Mouse (Mus musculus) cortical plate, adult 2 months (tissue): ENCODE measurements around the gene 1700012A03Rik.

Source experiments
- CTCF ChIP-seq: fragments of 200-500 bp; IDR thresholded peaks from 2 replicates; pipeline ENCODE4 v1.5.1; 2011; ENCODE audit warnings: mild to moderate bottlenecking, control low read depth, low read length; ENCODE audit not compliant: insufficient read depth; ENCODE audit errors: extremely low read depth
- POLR2A ChIP-seq: fragments of 200-500 bp; IDR thresholded peaks from 2 replicates; pipeline ENCODE4 v1.6.1; 2011; ENCODE audit warnings: mild to moderate bottlenecking, low read length, control low read depth; ENCODE audit not compliant: insufficient read depth; ENCODE audit errors: extremely low read depth

DNA sequence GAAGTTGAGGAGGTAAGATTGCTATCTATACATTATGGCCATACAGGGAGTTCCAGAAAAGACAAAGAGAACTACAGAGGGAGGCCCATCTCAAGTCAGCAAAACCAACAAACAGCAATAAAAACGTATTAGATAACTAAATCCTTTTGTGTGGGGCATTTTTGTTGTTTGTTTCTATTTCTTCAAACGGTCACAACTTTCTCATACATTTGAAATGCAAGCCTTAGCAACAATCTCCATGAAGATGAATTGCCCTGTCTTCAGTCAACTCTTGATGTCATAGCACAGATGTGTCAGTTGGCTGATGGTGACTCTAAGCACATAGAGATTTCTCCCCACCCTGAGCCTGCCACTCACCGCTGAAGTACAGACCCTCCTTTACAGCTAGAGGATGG lies at the start of gene 1700012A03Rik:
- no peak for TF ChIP-seq CTCF
- TF ChIP-seq POLR2A, result no peak
